Mouse (Mus musculus): ENCODE measurements around the gene Olfr399.

Gene Olfr399

GRCm38 (mm10) chr11:74056451-74056850 is at the start of gene Olfr399, which contains the start of gene Olfr139:
Olfr399 (minus strand) TSS chr11:74056615.
Olfr139 (minus strand) TSS chr11:74056551.
- DNase-seq = no peak

- DNase-seq = no peak
These were observed 48.7 kb upstream of the Olfr399 start for GRCm38 (mm10) chr11:74105066-74105465.

- no peak for DNase-seq
These were observed 45.1 kb upstream of the Olfr399 start for GRCm38 (mm10) chr11:74101507-74101906.

GRCm38 (mm10) chr11:74100724-74101123 is 44.3 kb upstream of the Olfr399 start:
- no peak for DNase-seq

GRCm38 (mm10) chr11:74069655-74070054 is 13.2 kb upstream of the Olfr399 start, which contains the start of gene Zfp616:
Zfp616 (plus strand) TSS chr11:74069955.
- no peak for DNase-seq

- DNase-seq = no peak
These were observed 5.1 kb downstream of the Olfr399 start for GRCm38 (mm10) chr11:74051347-74051746.

Data from right cerebral cortex, postnatal 25 days (tissue).